Mouse (Mus musculus): ENCODE results near the gene Stxbp5l.

GRCm38 (mm10) chr16:37363958-37364357 is 20.8 kb downstream of the Stxbp5l start:
- TF ChIP-seq CTCF (IDR thresholded peaks at IDR 0.05; ENCODE audit: borderline replicate concordance, control insufficient read depth, extremely low read depth, insufficient read depth, low read length, poor library complexity) (no peak), POLR2A (IDR thresholded peaks at IDR 0.05; ENCODE audit: control insufficient read depth, extremely low read depth, insufficient read depth, low read length, poor library complexity) (no peak)

Data from thymus, adult 2 months (tissue).